Mouse (Mus musculus) cerebellum, adult 11-12 months (tissue): ENCODE measurements around the gene Gm9903.

Experiments
- DNase-seq: peaks from one replicate; pipeline ENCODE4 v3.0.0; 2022

Gm9903 gene

DNA sequence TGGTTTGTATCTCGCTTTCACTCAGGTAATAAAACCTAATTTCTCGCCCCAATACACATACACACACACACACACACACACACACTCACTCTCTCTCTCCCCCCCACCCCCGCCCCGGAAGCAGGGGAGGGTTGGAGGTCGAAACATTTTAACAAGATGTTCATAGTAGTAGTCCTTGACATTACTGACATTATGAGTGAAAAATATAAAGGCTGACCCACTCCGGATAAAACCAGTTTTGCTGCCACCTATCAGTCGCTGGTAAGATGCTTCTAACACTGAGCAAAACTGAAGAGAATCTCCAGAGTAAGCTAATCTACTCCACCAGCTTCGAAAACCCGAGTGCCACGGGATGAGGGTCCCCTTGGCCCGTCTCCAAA, 21.8 kb downstream of the Gm9903 start:
- DNase-seq, result no peak

- DNase-seq, result peak; percentile 97
These were observed 22.4 kb downstream of the Gm9903 start, which contains the start of gene Slbp for GRCm38 (mm10) chr5:33651921-33652782. Gene Slbp (minus strand): TSS chr5:33652574.

DNA sequence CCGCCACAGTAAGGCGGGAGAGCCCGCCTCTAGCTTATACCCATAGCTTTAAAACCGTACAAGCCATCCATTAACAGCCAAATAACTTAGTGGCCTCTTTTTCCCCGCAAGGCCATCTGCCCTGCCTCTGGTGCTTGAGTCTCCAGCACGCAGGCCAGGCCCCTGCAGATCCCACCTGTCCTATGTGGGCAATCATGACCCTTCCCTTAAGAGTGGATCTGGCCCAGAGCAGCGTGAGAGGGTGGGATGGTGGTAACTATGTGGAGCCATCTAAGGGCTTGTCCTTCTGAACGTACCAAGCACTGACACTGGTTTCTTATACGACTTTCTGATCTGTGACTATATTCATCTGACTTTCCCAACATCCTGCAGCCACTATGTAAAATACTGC, 23.1 kb downstream of the Gm9903 start:
- DNase-seq, result no peak

DNA sequence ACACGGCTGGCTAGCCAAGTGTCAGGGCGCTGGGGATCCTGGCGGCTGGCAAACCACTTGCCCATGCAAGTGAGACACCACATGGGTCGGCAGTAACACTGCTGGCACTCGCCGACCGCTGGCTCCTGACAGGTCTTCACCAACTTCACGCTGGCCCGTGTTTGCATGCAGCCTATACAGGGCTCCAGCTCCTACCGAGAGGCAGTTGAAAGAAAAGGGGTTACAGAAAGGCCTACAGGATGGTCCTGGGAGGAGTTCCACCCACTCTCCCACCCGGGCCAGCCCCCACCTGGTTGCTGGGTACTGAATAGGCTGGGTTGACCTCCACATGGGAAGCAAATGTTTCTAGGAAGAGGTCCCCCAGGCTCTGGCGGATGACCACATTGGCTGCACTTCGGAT, 24.7 kb downstream of the Gm9903 start:
- peak; percentile 62 for DNase-seq

GRCm38 (mm10) chr5:33655251-33655840, 25.6 kb downstream of the Gm9903 start:
- DNase-seq, result peak; percentile 57

- peak; percentile 32 for DNase-seq
These were observed 27.0 kb downstream of the Gm9903 start for GRCm38 (mm10) chr5:33656739-33657138.

GRCm38 (mm10) chr5:33657251-33657786, 27.6 kb downstream of the Gm9903 start:
- DNase-seq, result no peak

DNA sequence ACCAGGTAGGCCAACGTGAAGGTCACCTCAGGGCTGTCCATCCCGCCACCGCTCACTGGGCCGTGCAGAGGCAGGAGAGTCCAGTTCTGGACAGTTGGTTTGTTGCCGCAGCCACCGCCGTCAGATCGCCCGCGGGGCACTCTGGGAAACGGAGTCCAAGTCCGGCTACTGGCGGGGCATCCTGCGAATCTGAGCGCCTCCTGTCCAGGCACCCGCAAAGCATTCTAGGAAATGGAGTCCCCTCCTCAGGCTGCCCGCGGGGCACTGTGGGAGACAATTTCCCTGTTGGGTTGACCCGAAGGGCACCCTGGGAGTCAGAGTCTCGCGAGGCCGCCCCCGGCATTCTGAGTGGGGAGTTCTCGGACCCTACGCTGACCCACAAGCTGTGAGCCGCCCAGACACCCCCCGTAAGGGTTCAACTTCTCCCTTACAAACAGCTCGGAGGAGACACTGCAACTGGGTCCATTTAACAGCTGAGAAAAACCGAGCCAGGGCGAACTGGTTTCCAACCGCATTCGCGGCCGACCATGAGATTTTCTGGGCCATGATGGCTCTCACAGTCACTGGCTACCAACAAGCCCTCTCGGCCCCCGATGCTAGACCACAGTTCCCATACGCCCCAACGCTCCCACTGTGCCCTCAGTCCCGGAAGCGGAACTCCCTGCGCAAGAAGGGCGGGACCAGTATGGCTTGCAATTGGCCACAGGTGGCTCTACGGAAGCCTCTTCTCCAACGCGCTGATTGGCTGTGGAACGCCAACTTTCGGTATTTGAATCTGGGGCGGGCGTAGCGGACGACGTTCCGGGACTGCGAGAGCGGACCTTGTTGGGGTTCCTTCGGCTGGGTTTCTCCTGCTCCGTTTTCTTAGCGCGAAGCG, 28.3 kb downstream of the Gm9903 start, which contains the start of the genes Tacc3 and Tmem129:
Gene Tacc3, plus strand, starts transcription at position 342 of the 877 bp plus-strand sequence.
Gene Tmem129, minus strand, starts transcription at position 630 of the 877 bp plus-strand sequence.
- DNase-seq, result peak; percentile 99

DNA sequence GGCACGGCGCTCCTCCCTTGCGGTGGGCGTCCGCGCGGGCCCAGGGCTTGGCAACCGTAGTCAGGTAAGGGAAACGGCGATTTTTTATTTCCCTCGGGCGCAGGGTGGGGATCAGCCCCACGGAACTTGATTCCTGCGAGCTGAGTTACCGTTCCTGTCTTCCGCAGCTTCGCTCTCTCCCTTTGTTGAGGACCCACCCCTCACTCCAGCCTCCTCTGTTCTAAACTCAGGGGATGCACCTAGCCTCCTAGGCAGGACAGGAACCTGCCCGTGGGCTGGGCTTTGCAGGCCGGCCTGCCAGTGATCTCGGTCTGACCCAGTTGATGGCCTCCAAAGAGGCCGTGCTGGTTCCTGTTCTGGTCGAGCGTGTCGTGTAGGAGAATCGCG, 28.9 kb downstream of the Gm9903 start:
- DNase-seq, result no peak

GRCm38 (mm10) chr5:33668223-33668622, 38.5 kb downstream of the Gm9903 start:
- no peak for DNase-seq

- DNase-seq, result no peak
These were observed 41.9 kb downstream of the Gm9903 start for GRCm38 (mm10) chr5:33671659-33672058.

GRCm38 (mm10) chr5:33674439-33674838, 44.7 kb downstream of the Gm9903 start:
- peak; percentile 52 for DNase-seq

- DNase-seq, result no peak
These were observed 46.2 kb downstream of the Gm9903 start for GRCm38 (mm10) chr5:33675964-33676363.

GRCm38 (mm10) chr5:33678244-33678643, 48.5 kb downstream of the Gm9903 start:
- DNase-seq, result no peak

- DNase-seq, result no peak
These were observed 51.3 kb downstream of the Gm9903 start for GRCm38 (mm10) chr5:33681044-33681443.
